Mouse (Mus musculus) lung, embryonic 14.5 days (tissue): Measurements from ENCODE around the gene Eid3. TPM values are rescaled to one million over a fixed set of nuclear protein-coding genes. Genes with fewer than 3 reads are reported as not detected.

Experiments used
- ATAC-seq: fragments of 200-750 bp; cut with Nextera tagmentation; 2 replicates; pipeline ENCODE4 v1.8.0; 2017; ENCODE audit warnings: mild to moderate bottlenecking, moderate TSS enrichment, moderate library complexity; ENCODE audit not compliant: insufficient read depth
- DNase-seq: peaks from one replicate; pipeline ENCODE4 v3.0.0-alpha.2; 2015
- H3K27ac ChIP-seq: fragments of 300-500 bp; sonication (generic); 2 replicates; pipeline ENCODE4 v1.5.1; 2014; ENCODE audit warnings: low read depth, mild to moderate bottlenecking, moderate library complexity
- H3K27me3 ChIP-seq: fragments of 300-500 bp; sonication (generic); 2 replicates; pipeline ENCODE4 v1.6.1; 2014; ENCODE audit warnings: low read length, control low read depth; ENCODE audit not compliant: insufficient read depth
- H3K36me3 ChIP-seq: fragments of 300-500 bp; sonication (generic); 2 replicates; pipeline ENCODE4 v1.6.1; 2014; ENCODE audit warnings: control low read depth; ENCODE audit not compliant: insufficient read depth
- H3K4me1 ChIP-seq: fragments of 300-500 bp; sonication (generic); 2 replicates; pipeline ENCODE4 v1.6.1; 2014; ENCODE audit warnings: antibody characterized with exemption, control low read depth; ENCODE audit not compliant: insufficient read depth
- H3K4me2 ChIP-seq: fragments of 300-500 bp; sonication (generic); 2 replicates; pipeline ENCODE4 v1.6.1; 2014; ENCODE audit warnings: mild to moderate bottlenecking
- H3K4me3 ChIP-seq: fragments of 300-500 bp; sonication (generic); 2 replicates; pipeline ENCODE4 v1.5.1; 2014; ENCODE audit warnings: low read depth, low read length
- H3K9ac ChIP-seq: fragments of 300-500 bp; sonication (generic); 2 replicates; pipeline ENCODE4 v1.6.1; 2014
- H3K9me3 ChIP-seq: fragments of 300-500 bp; sonication (generic); 2 replicates; pipeline ENCODE4 v1.6.1; 2016; ENCODE audit warnings: low read depth, low read length, control low read depth
- CTCF ChIP-seq: IDR thresholded peaks from 2 replicates; pipeline ENCODE4 v1.5.1; 2016; ENCODE audit warnings: antibody characterized with exemption, low read depth
- WGBS: fragments of 180-500 bp; shearing (Covaris S2); extraction: QIAGEN DNeasy Blood & Tissue Kit; methylation state at CpG from one replicate; pipeline ENCODE4 v1.1.7; 2014; 5-methylcytosine and 5-hydroxymethylcytosine counted together
- polyA plus RNA-seq: library from polyadenylated mRNA; unstranded; fragments of >200 nt; fragmentation: Nextera tagmentation; extraction: Ambion mirVana; gene quantifications from 2 replicates; pipeline ENCODE4 v1.2.1, GENCODE M21; 2014

The Eid3 gene
- polyA plus RNA-seq, 1 experiment from 2014 or later = 0.50 TPM

GRCm38 (mm10) chr10:82887354-82887753, 20.9 kb downstream of the Eid3 start:
- H3K4me3 ChIP-seq = no peak overlapping the region
- no peak overlapping the region for H3K27ac ChIP-seq
- no peak overlapping the region for H3K4me2 ChIP-seq
- WGBS = 86% methylated on average over 6 of the region's 6 CpGs
- peaks cover 95% of the 10 kb centered on the region for H3K36me3 ChIP-seq
- TF ChIP-seq CTCF = no peak
- H3K27me3 ChIP-seq = no peaks in the 10 kb centered on the region
- H3K9ac ChIP-seq = no peak overlapping the region
- no peaks in the 10 kb centered on the region for H3K4me1 ChIP-seq
- DNase-seq (no peak), ATAC-seq (no peak)
- H3K9me3 ChIP-seq = no peaks in the 10 kb centered on the region

GRCm38 (mm10) chr10:82888576-82888975, 22.1 kb downstream of the Eid3 start:
- ATAC-seq (no peak), DNase-seq (no peak)
- TF ChIP-seq CTCF = no peak
- no peak overlapping the region for H3K9ac ChIP-seq
- H3K4me1 ChIP-seq = no peaks in the 10 kb centered on the region
- WGBS = 81% methylated on average over 8 of the region's 8 CpGs
- peaks cover 94% of the 10 kb centered on the region for H3K36me3 ChIP-seq
- no peaks in the 10 kb centered on the region for H3K9me3 ChIP-seq
- H3K27me3 ChIP-seq = no peaks in the 10 kb centered on the region
- H3K4me3 ChIP-seq = no peak overlapping the region
- H3K4me2 ChIP-seq = no peak overlapping the region
- no peak overlapping the region for H3K27ac ChIP-seq

- no peaks in the 10 kb centered on the region for H3K27me3 ChIP-seq
- peaks cover 94% of the 10 kb centered on the region for H3K36me3 ChIP-seq
- peak; percentile 78; the same call in 1 of the 2 replicates for ATAC-seq
- no peaks in the 10 kb centered on the region for H3K4me1 ChIP-seq
- WGBS = 44% methylated on average over 9 of the region's 9 CpGs
- H3K4me3 ChIP-seq = no peak overlapping the region
- no peaks in the 10 kb centered on the region for H3K9me3 ChIP-seq
- no peak for TF ChIP-seq CTCF
- DNase-seq = peak; percentile 91
- H3K27ac ChIP-seq = no peak overlapping the region
- H3K9ac ChIP-seq = no peak overlapping the region
- no peak overlapping the region for H3K4me2 ChIP-seq
Observed at GRCm38 (mm10) chr10:82889447-82889973, 23.1 kb downstream of the Eid3 start.

GRCm38 (mm10) chr10:82890936-82891335, 24.5 kb downstream of the Eid3 start:
- peaks cover 94% of the 10 kb centered on the region for H3K36me3 ChIP-seq
- ATAC-seq = no peak

GRCm38 (mm10) chr10:82891427-82891826, 25.0 kb downstream of the Eid3 start:
- Histone ChIP-seq H3K4me2 (no peak overlapping the region), H3K4me1 (no peaks in the 10 kb centered on the region), H3K9me3 (no peaks in the 10 kb centered on the region), H3K36me3 (peaks cover 94% of the 10 kb centered on the region), H3K4me3 (no peak overlapping the region), H3K27me3 (no peaks in the 10 kb centered on the region), H3K27ac (no peak overlapping the region), H3K9ac (no peak overlapping the region)
- DNase-seq (no peak), ATAC-seq (no peak)
- WGBS = 72% methylated on average over 7 of the region's 7 CpGs
- no peak for TF ChIP-seq CTCF

More at GRCm38 (mm10) chr10:82890936-82891335, 24.5 kb downstream of the Eid3 start:
- no peak for DNase-seq
- no peak for TF ChIP-seq CTCF
- H3K9ac ChIP-seq = no peak overlapping the region
- no peaks in the 10 kb centered on the region for H3K9me3 ChIP-seq
- WGBS = 64% methylated on average over 2 of the region's 2 CpGs
- no peaks in the 10 kb centered on the region for H3K4me1 ChIP-seq
- H3K27me3 ChIP-seq = no peaks in the 10 kb centered on the region
- H3K27ac ChIP-seq = no peak overlapping the region
- H3K4me3 ChIP-seq = no peak overlapping the region
- H3K4me2 ChIP-seq = no peak overlapping the region

GRCm38 (mm10) chr10:82892442-82893055, 26.1 kb downstream of the Eid3 start:
- TF ChIP-seq CTCF = no peak

GRCm38 (mm10) chr10:82893872-82894650, 27.6 kb downstream of the Eid3 start:
- no peak for ATAC-seq

More at GRCm38 (mm10) chr10:82892442-82893055, 26.1 kb downstream of the Eid3 start:
- Histone ChIP-seq H3K9me3 (no peaks in the 10 kb centered on the region), H3K4me1 (no peaks in the 10 kb centered on the region), H3K36me3 (peaks cover 94% of the 10 kb centered on the region), H3K27ac (no peak overlapping the region), H3K9ac (no peak overlapping the region), H3K4me3 (no peak overlapping the region), H3K27me3 (no peaks in the 10 kb centered on the region), H3K4me2 (no peak overlapping the region)
- no peak for ATAC-seq
- 87% methylated on average over 9 of the region's 9 CpGs for WGBS
- DNase-seq = no peak

More at GRCm38 (mm10) chr10:82893872-82894650, 27.6 kb downstream of the Eid3 start:
- H3K4me2 ChIP-seq = no peak overlapping the region
- H3K36me3 ChIP-seq = peaks cover 88% of the 10 kb centered on the region
- no peak for TF ChIP-seq CTCF
- peak; percentile 37 for DNase-seq
- no peaks in the 10 kb centered on the region for H3K4me1 ChIP-seq
- 64% methylated on average over 18 of the region's 18 CpGs for WGBS
- no peak overlapping the region for H3K9ac ChIP-seq
- no peak overlapping the region for H3K27ac ChIP-seq
- no peaks in the 10 kb centered on the region for H3K27me3 ChIP-seq
- no peaks in the 10 kb centered on the region for H3K9me3 ChIP-seq
- no peak overlapping the region for H3K4me3 ChIP-seq
